Comparison of ENCODE assay signal across 29 mouse cellular contexts in the genomic region with DNA sequence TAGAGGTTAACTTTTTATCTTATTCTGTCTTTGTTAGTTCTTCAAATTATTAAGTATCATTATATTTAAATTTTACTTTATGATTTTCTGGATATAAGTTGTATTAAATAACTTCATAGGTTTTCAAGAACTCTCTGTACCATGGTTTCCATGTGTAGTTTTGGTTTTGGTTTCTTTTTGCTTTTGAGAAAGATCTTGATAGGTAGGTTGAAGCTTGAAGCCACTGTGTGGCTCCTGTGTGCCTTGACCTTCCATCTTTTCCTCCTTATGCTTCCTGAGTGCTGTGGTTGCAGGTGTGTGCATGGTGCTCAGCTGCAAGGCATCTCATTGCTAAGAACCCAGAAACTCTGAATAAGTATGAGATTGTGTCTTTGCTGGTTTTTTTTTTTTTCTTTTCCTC.
"Had no signal": no experiment of that assay in that cellular context is flagged by ENCODE, and none has a peak within 500 bp of the region (broad histone marks: within the 10 kb centered on the region; RNA-seq: fewer than 3 reads in every experiment).

No protein-coding gene starts in this region.

- H3K27me3 ChIP-seq: heart, embryonic 12.5 days; hindbrain, embryonic 13.5 days; hindbrain, embryonic 15.5 days; kidney, embryonic 15.5 days; limb, embryonic 12.5 days; liver, embryonic 13.5 days; liver, embryonic 15.5 days had no signal

- H3K4me1 ChIP-seq: heart, embryonic 10.5 days; heart, embryonic 12.5 days; hindbrain, embryonic 13.5 days; hindbrain, embryonic 15.5 days; kidney, embryonic 15.5 days; limb, embryonic 10.5 days; limb, embryonic 12.5 days; liver, embryonic 13.5 days; liver, embryonic 15.5 days had no signal

- DNase-seq: gastrocnemius, adult 2 months; gastrocnemius, postnatal 10 days; gastrocnemius, postnatal 25 days; heart, adult 18-20 months; heart, postnatal 10 days; heart, postnatal 4 days; kidney, adult 11 months; kidney, adult 2 months; kidney, adult 9 months; kidney, postnatal 14 days; kidney, postnatal 36 days; layer of hippocampus, adult 9-11 months; layer of hippocampus, postnatal 36 days; liver; liver, embryonic 13.5 days; liver, postnatal 0 days had no signal

- H3K4me2 ChIP-seq: heart, embryonic 12.5 days; hindbrain, embryonic 13.5 days; hindbrain, embryonic 15.5 days; kidney, embryonic 15.5 days; limb, embryonic 12.5 days; liver, embryonic 11.5 days; liver, embryonic 13.5 days; liver, embryonic 15.5 days had no signal

- H3K9me3 ChIP-seq: heart, embryonic 10.5 days; heart, embryonic 12.5 days; hindbrain, embryonic 13.5 days; hindbrain, embryonic 15.5 days; kidney, embryonic 15.5 days; limb, embryonic 10.5 days; limb, embryonic 12.5 days; liver, embryonic 13.5 days; liver, embryonic 15.5 days had no signal

- H3K4me3 ChIP-seq: gastrocnemius, adult 2 months; heart, embryonic 10.5 days; heart, embryonic 12.5 days; hindbrain, embryonic 13.5 days; hindbrain, embryonic 15.5 days; kidney, embryonic 15.5 days; layer of hippocampus, adult 2 months; limb, embryonic 10.5 days; limb, embryonic 12.5 days; liver, embryonic 13.5 days; liver, embryonic 15.5 days had no signal

- H3K9ac ChIP-seq: heart, embryonic 12.5 days; hindbrain, embryonic 13.5 days; hindbrain, embryonic 15.5 days; kidney, embryonic 15.5 days; limb, embryonic 12.5 days; liver, embryonic 13.5 days; liver, embryonic 15.5 days; liver, postnatal 0 days had no signal

- ATAC-seq: hindbrain, postnatal 0 days; intestine, embryonic 16.5 days; liver, postnatal 0 days had no signal

- H3K27ac ChIP-seq: gastrocnemius, adult 2 months; heart, embryonic 10.5 days; hindbrain, embryonic 13.5 days; hindbrain, embryonic 15.5 days; hindbrain, postnatal 0 days; kidney, embryonic 15.5 days; kidney, postnatal 0 days; layer of hippocampus, adult 2 months; limb, embryonic 10.5 days; limb, embryonic 12.5 days; liver, embryonic 13.5 days; liver, embryonic 15.5 days had no signal
